Mouse (Mus musculus): ENCODE measurements at regions not wholly inside any gene's neighbourhood (a gene's known extent, or its start where the extent isn't known, plus 50 kb on each side); places are given as distances from the start of the nearest gene placed in this dataset.

- no peak for ATAC-seq (replicated peaks in 1 of 2; ENCODE audit: insufficient read depth in 1 of 2, low FRiP score in 2 of 2, low TSS enrichment in 1 of 2, low read depth in 1 of 2, poor library complexity in 2 of 2, severe bottlenecking in 2 of 2)
These were observed 168.8 kb upstream of the Tnp1 start for GRCm38 (mm10) chr1:73184477-73184876.

- no peak for ATAC-seq (replicated peaks in 1 of 2; ENCODE audit: insufficient read depth in 1 of 2, low FRiP score in 2 of 2, low TSS enrichment in 1 of 2, low read depth in 1 of 2, poor library complexity in 2 of 2, severe bottlenecking in 2 of 2)
These were observed 163.1 kb upstream of the Tnp1 start for GRCm38 (mm10) chr1:73178810-73179209.

GRCm38 (mm10) chr1:73177076-73177475 lies 161.4 kb upstream of the Tnp1 start:
- ATAC-seq (replicated peaks in 1 of 2; ENCODE audit: insufficient read depth in 1 of 2, low FRiP score in 2 of 2, low TSS enrichment in 1 of 2, low read depth in 1 of 2, poor library complexity in 2 of 2, severe bottlenecking in 2 of 2): no peak

GRCm38 (mm10) chr1:73170668-73171008 lies 154.9 kb upstream of the Tnp1 start:
- no peak for ATAC-seq (replicated peaks in 1 of 2; ENCODE audit: insufficient read depth in 1 of 2, low FRiP score in 2 of 2, low TSS enrichment in 1 of 2, low read depth in 1 of 2, poor library complexity in 2 of 2, severe bottlenecking in 2 of 2)

GRCm38 (mm10) chr1:73169929-73170667 lies 154.4 kb upstream of the Tnp1 start:
- no peak for ATAC-seq (replicated peaks in 1 of 2; ENCODE audit: insufficient read depth in 1 of 2, low FRiP score in 2 of 2, low TSS enrichment in 1 of 2, low read depth in 1 of 2, poor library complexity in 2 of 2, severe bottlenecking in 2 of 2)

- no peak for ATAC-seq (replicated peaks in 1 of 2; ENCODE audit: insufficient read depth in 1 of 2, low FRiP score in 2 of 2, low TSS enrichment in 1 of 2, low read depth in 1 of 2, poor library complexity in 2 of 2, severe bottlenecking in 2 of 2)
These were observed 153.6 kb upstream of the Tnp1 start for GRCm38 (mm10) chr1:73169077-73169869.

GRCm38 (mm10) chr1:73160199-73160598 lies 144.5 kb upstream of the Tnp1 start:
- no peak for ATAC-seq (replicated peaks in 1 of 2; ENCODE audit: insufficient read depth in 1 of 2, low FRiP score in 2 of 2, low TSS enrichment in 1 of 2, low read depth in 1 of 2, poor library complexity in 2 of 2, severe bottlenecking in 2 of 2)

GRCm38 (mm10) chr1:73159405-73159976 lies 143.8 kb upstream of the Tnp1 start:
- no peak for ATAC-seq (replicated peaks in 1 of 2; ENCODE audit: insufficient read depth in 1 of 2, low FRiP score in 2 of 2, low TSS enrichment in 1 of 2, low read depth in 1 of 2, poor library complexity in 2 of 2, severe bottlenecking in 2 of 2)

- no peak for ATAC-seq (replicated peaks in 1 of 2; ENCODE audit: insufficient read depth in 1 of 2, low FRiP score in 2 of 2, low TSS enrichment in 1 of 2, low read depth in 1 of 2, poor library complexity in 2 of 2, severe bottlenecking in 2 of 2)
These were observed 137.9 kb upstream of the Tnp1 start for GRCm38 (mm10) chr1:73153438-73154097.

- no peak for ATAC-seq (replicated peaks in 1 of 2; ENCODE audit: insufficient read depth in 1 of 2, low FRiP score in 2 of 2, low TSS enrichment in 1 of 2, low read depth in 1 of 2, poor library complexity in 2 of 2, severe bottlenecking in 2 of 2)
These were observed 134.2 kb upstream of the Tnp1 start for GRCm38 (mm10) chr1:73149926-73150325.

- ATAC-seq (replicated peaks in 1 of 2; ENCODE audit: insufficient read depth in 1 of 2, low FRiP score in 2 of 2, low TSS enrichment in 1 of 2, low read depth in 1 of 2, poor library complexity in 2 of 2, severe bottlenecking in 2 of 2): no peak
These were observed 127.1 kb upstream of the Tnp1 start for GRCm38 (mm10) chr1:73142845-73143244.

- ATAC-seq (replicated peaks in 1 of 2; ENCODE audit: insufficient read depth in 1 of 2, low FRiP score in 2 of 2, low TSS enrichment in 1 of 2, low read depth in 1 of 2, poor library complexity in 2 of 2, severe bottlenecking in 2 of 2): no peak
These were observed 125.0 kb upstream of the Tnp1 start for GRCm38 (mm10) chr1:73140557-73141345.

- no peak for ATAC-seq (replicated peaks in 1 of 2; ENCODE audit: insufficient read depth in 1 of 2, low FRiP score in 2 of 2, low TSS enrichment in 1 of 2, low read depth in 1 of 2, poor library complexity in 2 of 2, severe bottlenecking in 2 of 2)
These were observed 114.6 kb upstream of the Tnp1 start for GRCm38 (mm10) chr1:73130215-73130861.

- no peak for ATAC-seq (replicated peaks in 1 of 2; ENCODE audit: insufficient read depth in 1 of 2, low FRiP score in 2 of 2, low TSS enrichment in 1 of 2, low read depth in 1 of 2, poor library complexity in 2 of 2, severe bottlenecking in 2 of 2)
These were observed 107.3 kb upstream of the Tnp1 start for GRCm38 (mm10) chr1:73123012-73123411.

GRCm38 (mm10) chr1:73118661-73119060 lies 103.0 kb upstream of the Tnp1 start:
- no peak for ATAC-seq (replicated peaks in 1 of 2; ENCODE audit: insufficient read depth in 1 of 2, low FRiP score in 2 of 2, low TSS enrichment in 1 of 2, low read depth in 1 of 2, poor library complexity in 2 of 2, severe bottlenecking in 2 of 2)

- no peak for ATAC-seq (replicated peaks in 1 of 2; ENCODE audit: insufficient read depth in 1 of 2, low FRiP score in 2 of 2, low TSS enrichment in 1 of 2, low read depth in 1 of 2, poor library complexity in 2 of 2, severe bottlenecking in 2 of 2)
These were observed 100.8 kb upstream of the Tnp1 start for GRCm38 (mm10) chr1:73116526-73116925.

- ATAC-seq (replicated peaks in 1 of 2; ENCODE audit: insufficient read depth in 1 of 2, low FRiP score in 2 of 2, low TSS enrichment in 1 of 2, low read depth in 1 of 2, poor library complexity in 2 of 2, severe bottlenecking in 2 of 2): no peak
These were observed 100.1 kb upstream of the Tnp1 start for GRCm38 (mm10) chr1:73115854-73116253.
